In genomic region chr12:70589315-70589742, GRCm38 (mm10) we compare ENCODE assay signal across 10 mouse cellular contexts.
A peak's percentile ranks its signal among the peaks of the same experiment; 100 is the strongest.
DNase-seq lines count a peak whose midpoint lies in the region.
"Had no signal": no experiment of that assay in that cellular context is flagged by ENCODE, and none has a peak within 500 bp of the region (broad histone marks: within the 10 kb centered on the region; RNA-seq: fewer than 3 reads in every experiment).

No protein-coding gene starts in this region.

- no peaks in the 10 kb centered on the region for H3K9me3 ChIP-seq in hindbrain, embryonic 10.5 days
- H3K9me3 ChIP-seq: G1E; liver, embryonic 15.5 days had no signal

- H3K4me3 ChIP-seq in hindbrain, embryonic 10.5 days, result no peak overlapping the region
- H3K4me3 ChIP-seq: liver, embryonic 15.5 days had no signal

- H3K27ac ChIP-seq in hindbrain, embryonic 10.5 days, result no peak overlapping the region
- H3K27ac ChIP-seq: liver, embryonic 15.5 days had no signal

- peak; percentile 8 for DNase-seq in layer of hippocampus, adult 11-12 months (ENCODE audit: low spot score)
- no peak for DNase-seq in layer of hippocampus, postnatal 25 days (ENCODE audit: extremely low spot score in 1 of 2, low spot score in 1 of 2)
- DNase-seq in cerebellum, adult 11-12 months, result peak; percentile 78
- peak; percentile 52 to 62 for DNase-seq in gastrocnemius, adult 8-10 months (ENCODE audit: low spot score in 2 of 2)
- DNase-seq in lung, postnatal 10 days, result peak; percentile 65
- DNase-seq in neural tube, embryonic 10.5 days (ENCODE audit: extremely low spot score, low spot score), result no peak
- no peak for DNase-seq in hindbrain, embryonic 10.5 days (ENCODE audit: low spot score)
- no peak for DNase-seq in thymus, postnatal 0 days (ENCODE audit: low spot score)

- H3K27me3 ChIP-seq in hindbrain, embryonic 10.5 days (ENCODE audit: insufficient read depth, poor library complexity, severe bottlenecking), result no peaks in the 10 kb centered on the region
- H3K27me3 ChIP-seq: liver, embryonic 15.5 days had no signal

- peaks cover 7% of the 10 kb centered on the region; the same call in 1 of the 2 replicates for H3K4me1 ChIP-seq in hindbrain, embryonic 10.5 days (replicated peaks)
- H3K4me1 ChIP-seq: liver, embryonic 15.5 days had no signal

- no peaks in the 10 kb centered on the region for H3K36me3 ChIP-seq in hindbrain, embryonic 10.5 days
- H3K36me3 ChIP-seq: G1E; liver, embryonic 15.5 days had no signal

- 84% methylated on average over 2 of the region's 2 CpGs for WGBS in hindbrain, embryonic 10.5 days

Comparison
In these comparisons a context has a peak if more than half of its experiments do, and no peak if none do; other contexts are left out.
1. DNase-seq: peak in layer of hippocampus, adult 11-12 months (single experiment), cerebellum, adult 11-12 months (single experiment), gastrocnemius, adult 8-10 months (2 of 2) and lung, postnatal 10 days (single experiment); none in layer of hippocampus, postnatal 25 days (0 of 2), neural tube, embryonic 10.5 days (single experiment), hindbrain, embryonic 10.5 days (single experiment) and thymus, postnatal 0 days (single experiment).